Mouse (Mus musculus) naive thymus-derived CD4-positive, alpha-beta T cell, adult 2 months (primary cell): ENCODE results near the gene Uchl5.

Experiments
- DNase-seq: peaks from one replicate; pipeline ENCODE4 v3.0.0-alpha.2; 2011; ENCODE audit warnings: low read depth

The Uchl5 gene

DNA sequence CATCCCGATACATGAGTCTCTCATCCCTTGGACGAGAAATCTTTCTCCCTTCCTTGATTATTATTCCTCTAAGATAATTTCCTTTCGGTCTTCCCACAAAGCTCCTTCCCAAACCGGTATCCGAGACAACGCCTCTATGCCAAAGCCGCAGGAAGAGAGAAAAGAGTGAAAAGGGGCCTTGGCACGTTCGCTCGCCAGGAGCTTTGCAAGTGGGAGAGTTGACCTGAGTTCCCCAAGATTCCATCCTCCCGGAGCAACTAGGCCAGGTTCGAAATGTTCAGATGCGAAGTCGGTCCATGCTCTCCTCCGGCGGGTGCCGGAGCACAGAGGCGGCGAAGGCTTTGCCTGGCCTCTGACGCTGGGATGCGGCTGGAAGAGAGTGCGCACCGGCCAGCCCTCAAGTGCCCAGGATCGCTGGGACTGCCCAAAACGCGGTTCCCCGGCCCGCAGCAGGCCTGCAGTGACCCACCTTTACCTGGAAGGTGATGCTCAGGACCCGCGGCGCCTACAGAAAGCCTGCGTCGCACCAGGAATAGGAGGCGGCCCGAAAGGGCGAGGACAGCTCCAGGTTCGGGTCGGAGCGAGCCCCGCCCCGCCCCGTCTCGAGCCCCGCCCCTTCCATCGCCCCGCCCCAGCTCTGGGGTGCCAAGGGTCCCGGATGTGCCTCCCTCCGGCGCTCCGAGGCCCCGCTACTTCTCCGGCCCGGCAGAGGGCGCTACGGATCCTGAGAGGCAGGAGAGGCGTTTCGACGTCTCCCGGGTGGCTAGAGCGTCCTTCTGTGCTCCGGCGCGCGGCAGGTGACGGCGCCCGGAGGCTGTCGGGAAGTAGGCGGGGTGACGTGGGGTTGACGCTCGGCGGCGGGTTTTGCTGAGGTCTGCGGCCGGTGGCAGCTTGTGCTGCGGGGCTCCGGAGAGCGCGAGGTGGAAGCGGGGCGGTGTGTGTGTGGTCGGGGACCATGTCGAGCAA lies at the start of gene Uchl5, which contains the start of gene Trove2:
TSS of gene Uchl5 (plus strand) at position 827 of the 966 bp plus-strand sequence.
TSS of gene Trove2 (minus strand) at position 623 of the 966 bp plus-strand sequence.
- DNase-seq = peak; percentile 99

DNA sequence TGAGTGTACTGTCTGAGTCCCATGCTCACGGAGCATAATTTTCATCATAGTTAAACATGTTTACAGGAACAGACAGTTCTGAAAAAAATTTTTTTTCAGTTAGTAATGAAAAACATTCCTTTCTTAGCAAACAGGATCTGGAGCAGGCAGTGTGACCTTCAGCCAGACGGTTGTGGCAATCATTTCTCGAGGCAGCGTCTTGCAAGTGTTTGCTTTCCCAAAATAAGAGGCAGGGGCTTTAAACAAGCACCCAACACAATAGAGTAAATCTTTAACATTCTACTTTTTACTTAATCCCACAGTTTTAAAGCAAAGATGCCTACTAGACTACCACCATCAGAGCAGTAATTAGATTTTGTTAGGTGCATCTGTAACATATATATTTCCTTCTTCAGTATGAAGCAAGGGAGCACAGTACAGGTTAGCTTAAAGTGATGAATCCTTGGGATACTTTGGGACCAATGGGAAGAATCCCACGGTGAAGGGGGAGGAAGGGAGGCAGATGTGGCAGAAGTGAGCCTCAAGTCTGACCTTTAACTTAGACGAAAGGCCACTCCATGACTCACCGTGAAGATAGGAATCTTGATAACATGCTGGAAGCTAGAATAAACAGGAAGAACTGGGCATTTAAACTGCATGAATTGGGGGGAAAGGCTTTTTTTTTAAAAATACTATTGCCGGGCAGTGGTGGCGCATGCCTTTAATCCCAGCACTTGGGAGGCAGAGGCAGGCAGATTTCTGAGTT lies 49.2 kb upstream of the Uchl5 start:
- no peak for DNase-seq

DNA sequence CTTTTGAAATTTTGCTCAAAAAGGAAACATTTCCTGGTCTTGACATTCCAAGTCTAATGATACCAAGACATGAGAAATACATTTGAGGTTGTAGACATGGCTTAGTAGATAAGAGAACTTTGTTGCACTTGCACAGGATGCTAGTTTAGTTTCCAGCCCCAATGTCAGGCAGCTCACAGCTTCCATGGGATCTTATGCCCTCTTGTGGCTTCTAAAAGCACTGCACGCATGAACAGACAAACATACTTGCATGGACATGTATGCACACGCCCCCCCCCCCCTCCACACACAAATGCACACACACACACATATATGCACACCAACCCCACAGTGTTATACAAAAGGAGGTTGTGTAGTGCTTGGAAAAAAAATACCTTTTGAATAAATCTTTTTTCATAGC lies 46.2 kb upstream of the Uchl5 start:
- peak; percentile 53 for DNase-seq

DNA sequence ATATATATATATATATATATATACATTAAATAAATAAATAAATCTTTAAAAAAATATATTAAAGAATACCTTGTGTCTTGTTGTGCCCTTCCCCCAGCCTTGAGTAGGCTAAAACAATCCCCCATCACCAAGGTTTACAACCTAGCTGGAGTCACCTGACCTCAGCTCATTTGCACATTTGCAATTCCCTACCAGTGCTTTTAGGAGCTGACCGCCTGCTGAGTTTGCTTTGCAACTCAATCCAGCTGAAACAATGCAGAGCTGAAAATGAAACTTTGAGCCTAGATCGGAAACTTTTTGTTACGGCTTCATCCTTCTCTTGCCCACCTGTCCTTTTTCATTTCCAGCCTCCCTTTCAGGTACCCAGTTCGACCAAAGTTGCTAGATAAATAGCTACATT lies 45.4 kb upstream of the Uchl5 start:
- DNase-seq = no peak

DNA sequence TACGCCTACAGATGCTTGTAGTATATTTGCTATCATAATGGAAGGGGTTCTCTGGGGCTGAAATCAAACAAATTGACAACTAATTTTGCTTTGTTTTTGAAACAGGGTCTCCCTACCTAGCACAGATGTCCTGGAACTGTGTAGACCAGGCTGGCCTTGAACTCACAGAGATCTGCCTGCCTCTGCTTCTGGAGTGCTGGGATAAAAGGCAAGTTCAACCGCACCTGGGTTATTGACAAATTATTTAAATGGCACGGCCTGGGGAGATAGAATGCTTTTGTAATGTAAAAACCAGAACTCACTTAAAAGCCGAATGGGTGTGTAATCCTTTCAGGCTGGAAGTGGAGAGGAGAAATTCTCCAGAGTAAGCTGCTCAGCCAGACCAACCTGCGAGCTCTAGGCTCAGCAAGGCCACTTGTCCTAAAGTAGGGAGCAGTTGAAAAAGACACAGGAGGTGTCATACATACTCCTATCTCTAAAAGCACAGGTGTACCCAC lies 43.1 kb upstream of the Uchl5 start:
- DNase-seq = no peak

DNA sequence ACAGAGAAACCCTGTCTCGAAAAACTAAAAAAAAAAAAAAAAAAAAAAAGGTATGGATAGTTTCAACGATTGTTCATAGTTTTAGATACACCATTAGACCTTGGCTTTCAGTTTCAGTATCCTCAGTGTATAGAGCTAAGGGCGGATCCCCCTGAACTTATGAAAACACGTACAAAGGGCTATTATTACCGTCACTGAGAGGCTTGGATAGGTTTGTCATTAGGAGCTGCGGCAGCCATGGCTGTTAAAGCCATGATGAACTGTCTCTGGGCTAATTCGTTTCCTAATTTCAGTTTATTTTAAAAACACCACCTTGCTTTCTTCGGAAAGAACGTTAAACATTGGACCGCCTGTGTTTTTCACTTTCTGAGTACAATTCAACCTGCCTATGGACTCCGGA lies 38.3 kb upstream of the Uchl5 start:
- DNase-seq = peak; percentile 62

DNA sequence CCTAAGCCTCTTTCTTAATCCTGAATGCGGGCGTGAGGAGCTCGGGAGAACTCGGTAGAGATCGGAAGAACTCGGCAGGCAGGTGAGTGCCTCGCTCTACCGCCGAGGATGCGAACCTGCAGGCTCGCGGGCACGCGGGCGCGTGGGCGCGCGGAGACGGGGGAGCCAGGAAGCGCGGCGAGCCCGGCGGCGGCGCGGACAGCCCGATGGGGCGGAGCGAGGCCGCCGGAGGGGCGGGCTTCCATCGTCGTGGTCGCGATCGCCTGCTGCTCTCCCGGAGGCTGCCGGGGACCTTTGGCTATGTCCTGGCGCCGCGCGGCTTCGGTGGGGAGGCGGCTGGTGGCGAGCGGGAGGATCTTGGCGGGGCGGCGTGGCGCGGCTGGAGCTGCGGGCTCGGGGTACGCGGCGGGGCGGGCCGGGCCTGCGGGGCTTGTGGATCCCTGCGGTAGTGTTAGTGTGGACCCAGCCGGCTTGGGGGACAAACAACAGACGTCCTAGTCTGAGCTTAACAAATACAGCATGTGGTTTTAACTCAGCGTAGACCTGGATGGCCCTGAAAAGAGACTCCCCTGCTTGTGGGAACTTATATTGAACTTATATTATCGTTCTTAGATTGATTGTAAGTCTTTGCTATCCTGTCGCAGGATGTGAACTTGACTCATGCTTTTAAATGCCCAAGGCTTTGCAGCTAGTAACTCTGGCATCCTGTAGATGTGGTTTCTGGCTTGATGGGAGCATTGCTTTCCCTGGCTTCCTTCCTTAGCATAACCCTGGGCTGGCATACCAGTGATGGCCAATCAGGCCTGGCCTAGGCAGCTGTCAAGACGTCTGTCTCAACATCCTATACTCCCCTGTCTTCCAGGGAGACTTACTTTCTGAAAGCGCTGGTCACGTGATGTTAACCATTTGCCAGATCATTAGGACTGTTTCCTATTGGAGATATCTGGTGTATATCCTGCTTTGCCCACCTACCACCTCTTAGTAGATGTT lies 37.4 kb upstream of the Uchl5 start:
- DNase-seq = peak; percentile 92

DNA sequence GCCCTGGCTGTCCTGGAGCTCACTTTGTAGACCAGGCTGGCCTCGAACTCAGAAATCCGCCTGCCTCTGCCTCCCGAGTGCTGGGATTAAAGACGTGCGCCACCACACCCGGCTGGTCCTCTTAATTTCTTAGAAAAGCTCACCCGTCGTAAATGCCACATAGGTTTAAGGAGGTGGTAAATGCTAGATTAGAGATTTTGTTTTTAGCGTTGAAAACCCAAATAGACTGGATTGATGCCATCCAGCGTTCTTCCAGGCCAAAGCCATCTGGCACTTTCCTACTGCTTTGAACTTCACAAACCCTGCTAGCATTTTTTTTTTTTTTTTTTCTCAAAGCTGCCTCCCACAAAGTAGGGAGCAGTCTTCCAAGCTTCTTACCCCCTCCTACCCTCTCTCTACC lies 36.5 kb upstream of the Uchl5 start:
- no peak for DNase-seq

DNA sequence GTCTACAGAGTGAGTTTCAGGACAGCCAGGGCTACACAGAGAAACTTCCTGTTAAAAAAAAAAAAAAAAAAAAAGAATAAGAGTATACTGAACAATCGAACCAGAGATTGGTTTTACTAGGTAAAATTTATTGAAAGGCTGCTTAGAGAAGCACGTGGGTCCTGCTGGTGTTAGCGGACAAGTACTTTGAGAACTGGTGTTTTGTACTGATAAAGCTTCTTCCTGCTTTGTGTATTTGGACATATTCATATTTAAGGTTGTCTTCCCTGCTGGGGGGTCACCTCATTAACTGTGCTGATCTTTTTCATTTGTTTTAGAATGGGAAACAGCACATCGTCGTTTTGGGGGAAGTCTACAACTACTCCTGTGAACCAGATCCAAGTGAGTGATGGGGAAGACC lies 35.7 kb upstream of the Uchl5 start:
- no peak for DNase-seq

DNA sequence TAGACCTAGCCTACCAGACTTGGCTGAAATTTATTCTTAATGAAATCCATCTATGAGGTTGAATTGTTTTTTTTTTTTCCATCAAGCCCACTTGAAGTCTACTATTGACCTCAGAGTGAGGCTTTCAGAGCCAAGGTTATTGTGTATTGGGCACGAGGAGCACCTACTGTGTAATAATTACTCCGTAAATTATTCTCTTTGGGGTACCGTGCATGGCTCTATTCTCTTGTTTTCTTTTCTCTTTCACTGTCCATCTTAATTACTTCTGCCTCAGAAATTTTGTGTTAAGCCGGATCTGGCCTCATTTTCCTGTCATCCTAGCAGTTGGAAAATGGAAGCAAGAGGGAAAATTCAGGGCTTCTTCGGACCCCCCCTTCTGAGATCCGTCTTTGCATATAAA lies 34.9 kb upstream of the Uchl5 start:
- no peak for DNase-seq

DNA sequence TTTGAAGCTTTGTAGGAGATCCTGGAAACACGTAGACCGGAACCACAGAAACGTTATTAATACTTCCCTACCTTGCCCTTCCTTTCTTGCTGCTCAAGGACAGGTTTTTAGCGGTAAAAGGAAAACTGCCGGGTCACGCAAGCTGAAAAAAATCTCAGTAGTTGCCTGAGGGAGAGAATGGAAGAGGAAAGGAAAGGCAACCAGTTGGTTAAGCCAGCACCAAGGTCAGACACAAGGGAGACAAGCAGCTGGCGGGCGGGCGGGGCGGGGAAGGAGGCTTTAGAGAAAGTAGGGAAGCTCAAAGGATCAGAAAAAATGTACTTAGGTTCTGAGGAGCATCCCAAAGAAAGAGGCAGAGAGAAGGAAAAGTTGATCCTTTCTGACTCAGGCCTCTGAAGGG lies 31.2 kb upstream of the Uchl5 start:
- DNase-seq = no peak

DNA sequence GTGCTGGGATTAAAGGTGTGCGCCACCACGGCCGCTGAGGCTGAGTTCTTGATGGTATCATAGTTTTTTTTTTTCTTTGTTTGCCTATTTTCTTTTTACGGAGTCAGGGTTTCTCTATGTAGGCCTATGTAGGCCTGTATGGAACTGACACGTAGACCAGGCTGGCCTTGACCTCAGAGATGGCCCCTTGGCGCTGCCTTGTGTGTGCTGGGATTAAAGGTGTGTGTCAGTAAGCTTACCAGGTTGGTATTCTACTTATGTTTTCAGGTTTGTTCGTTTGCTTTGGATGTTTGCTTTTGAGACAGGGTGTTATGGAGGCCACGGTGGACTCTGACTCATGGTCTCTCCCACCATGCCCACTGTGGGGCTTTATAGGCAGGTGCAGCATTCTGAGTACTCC lies 14.9 kb upstream of the Uchl5 start:
- DNase-seq = no peak

DNA sequence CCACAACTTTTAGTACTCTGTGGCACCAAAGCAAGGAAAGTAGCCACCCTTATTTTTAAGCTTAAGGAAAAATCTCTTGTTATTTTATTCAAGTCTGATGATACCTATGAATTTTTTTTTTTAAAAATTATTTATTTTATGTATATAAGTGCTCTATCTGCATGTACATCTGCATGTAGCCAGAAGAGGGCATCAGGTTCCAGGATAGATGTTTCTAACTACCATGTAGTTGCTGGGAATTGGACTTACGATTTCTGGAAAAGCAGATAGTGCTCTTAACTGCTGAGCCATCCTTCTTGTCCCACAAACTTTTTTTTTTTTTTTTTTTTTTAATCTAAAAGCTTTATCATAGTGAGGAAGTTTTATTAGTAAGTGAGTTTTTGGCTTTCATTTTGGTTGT lies 12.6 kb upstream of the Uchl5 start:
- DNase-seq = no peak

DNA sequence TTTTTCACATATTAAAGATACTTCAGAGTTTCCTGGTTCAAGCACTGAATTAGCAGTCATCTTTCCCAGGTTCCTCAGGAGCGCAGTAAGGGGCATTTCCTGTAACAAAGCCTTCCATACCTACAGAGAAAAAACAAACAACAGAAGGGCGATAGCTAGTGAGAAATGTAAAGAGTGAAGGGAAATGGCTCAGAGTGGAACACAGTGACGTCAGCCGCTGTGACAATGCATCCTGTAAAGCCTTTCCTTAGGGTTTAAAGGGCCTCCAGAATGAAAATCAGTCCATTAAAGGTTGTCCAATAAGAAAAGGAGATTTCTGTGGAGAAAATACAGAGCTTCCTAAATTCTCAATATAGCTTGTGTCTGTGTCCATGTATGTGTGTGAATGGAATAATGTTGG lies 11.3 kb upstream of the Uchl5 start:
- DNase-seq = no peak

DNA sequence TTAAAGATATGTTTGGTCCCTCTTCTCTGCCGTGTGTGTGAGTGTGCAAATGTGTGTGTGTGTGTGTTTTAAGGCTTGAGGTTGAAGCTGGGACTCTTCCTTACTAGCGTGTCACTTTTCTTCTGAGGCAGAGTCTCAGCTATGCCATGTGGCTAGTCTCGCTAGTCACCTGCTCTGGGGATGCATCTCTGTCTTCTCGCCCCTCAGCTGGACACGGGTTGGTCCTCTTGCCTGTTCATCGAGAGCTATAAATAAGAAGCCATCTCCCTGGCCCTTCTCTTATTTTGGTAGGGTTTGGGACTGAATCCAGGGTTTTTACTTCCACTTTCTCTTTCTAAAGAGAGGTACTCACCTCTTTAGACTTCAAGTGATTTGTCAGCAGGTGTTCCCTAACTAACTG lies 10.8 kb upstream of the Uchl5 start:
- no peak for DNase-seq

DNA sequence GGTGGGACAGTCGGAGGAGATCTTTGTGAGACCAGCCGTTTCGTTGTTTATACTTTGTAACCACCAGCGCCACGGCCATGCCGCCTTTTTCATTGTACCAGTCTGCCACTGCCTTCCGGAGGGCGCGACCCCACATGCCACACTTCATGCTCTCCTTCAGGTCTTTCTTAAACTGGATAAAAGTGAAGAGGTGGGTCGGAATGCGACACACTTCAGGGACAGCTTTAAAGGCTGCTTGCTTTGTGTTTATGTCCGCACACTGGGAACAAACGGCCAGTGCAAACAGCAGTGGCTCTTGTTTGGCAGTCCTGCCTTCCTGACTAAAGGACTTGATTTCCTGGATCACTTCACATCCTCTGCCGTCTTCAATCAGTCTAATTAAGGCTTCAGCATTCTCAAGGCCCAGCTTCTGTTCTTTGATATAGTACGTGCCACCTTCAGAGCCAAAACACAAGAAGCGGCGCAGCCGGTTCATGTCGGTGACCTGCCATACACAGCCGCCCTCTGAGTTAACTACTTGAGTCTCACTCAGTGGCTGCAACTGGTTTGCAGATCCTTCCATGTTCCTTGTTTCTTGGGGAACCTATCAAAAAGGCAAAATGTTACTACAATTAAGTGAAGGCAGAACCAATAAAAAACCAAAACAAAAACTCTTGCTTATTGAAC lies 6.5 kb upstream of the Uchl5 start:
- DNase-seq = no peak

DNA sequence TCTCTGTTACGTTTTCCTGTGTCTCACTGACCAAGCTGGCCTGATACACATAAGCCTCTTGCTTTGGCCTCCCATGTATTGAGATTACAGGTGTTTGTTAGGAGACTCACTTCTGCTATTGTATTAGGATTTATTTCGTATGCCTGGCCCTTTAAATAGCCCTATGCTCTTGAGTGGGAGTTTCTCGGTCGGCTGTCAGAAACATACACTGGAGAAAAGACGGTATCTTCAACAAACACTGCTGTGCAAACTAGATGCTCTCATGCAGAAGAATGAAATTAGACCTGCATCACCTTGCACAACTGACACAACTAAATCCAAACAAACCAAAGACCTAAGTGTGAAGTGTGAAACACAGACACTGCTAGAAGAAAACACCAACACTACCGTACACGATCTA lies 4.0 kb upstream of the Uchl5 start:
- DNase-seq = no peak

DNA sequence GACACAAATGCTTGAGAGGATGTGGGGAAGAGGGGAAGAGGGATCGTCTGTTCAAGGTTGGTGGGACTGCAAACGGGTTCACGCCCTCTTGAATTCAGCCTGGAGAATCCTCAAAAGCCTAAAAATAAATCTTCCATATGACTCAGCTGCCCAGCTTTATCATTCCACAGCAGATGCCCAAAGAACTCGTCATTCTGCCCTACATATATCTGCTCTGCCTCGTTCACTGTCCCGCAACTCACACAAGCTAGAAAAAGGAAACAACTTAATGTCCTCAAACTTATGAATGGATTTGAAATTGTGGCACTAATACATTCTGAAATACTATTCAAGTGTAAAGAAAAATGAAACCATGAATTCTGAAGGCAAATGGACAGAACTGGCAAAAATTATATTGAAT lies 3.2 kb upstream of the Uchl5 start:
- DNase-seq = no peak

DNA sequence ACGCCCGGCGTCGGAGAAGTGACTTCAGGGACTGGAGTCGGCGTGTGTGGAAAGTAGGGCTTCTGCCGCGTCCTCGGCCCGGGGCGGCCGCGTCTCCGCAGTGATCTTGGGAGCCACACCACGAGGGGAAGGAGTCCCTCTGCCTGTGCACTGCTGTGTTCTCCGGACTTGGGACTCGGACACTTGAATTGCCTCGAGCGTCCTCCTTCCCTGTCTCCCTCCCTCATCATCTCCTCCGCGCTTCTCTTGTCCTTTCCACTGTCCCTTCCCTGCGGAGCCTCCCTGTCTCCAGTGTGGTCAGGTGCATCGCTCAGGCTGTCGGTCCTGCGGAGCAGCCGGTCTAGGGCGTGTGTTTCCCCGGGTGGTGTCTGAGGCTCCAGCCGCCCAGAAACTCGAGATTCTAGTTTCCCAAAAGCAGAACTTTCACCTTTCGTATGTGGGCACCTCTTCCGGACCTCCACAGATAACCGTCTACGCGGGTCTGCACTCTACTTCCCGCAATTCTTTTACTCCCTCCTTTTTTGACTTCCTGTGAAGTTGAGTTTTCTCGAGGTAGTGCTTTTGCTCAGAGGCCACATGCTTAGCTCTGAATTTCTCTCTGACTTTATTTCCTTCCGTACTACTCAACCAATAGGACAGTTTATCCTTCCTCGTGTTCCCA lies 616 bp downstream of the Uchl5 start:
- DNase-seq = no peak

DNA sequence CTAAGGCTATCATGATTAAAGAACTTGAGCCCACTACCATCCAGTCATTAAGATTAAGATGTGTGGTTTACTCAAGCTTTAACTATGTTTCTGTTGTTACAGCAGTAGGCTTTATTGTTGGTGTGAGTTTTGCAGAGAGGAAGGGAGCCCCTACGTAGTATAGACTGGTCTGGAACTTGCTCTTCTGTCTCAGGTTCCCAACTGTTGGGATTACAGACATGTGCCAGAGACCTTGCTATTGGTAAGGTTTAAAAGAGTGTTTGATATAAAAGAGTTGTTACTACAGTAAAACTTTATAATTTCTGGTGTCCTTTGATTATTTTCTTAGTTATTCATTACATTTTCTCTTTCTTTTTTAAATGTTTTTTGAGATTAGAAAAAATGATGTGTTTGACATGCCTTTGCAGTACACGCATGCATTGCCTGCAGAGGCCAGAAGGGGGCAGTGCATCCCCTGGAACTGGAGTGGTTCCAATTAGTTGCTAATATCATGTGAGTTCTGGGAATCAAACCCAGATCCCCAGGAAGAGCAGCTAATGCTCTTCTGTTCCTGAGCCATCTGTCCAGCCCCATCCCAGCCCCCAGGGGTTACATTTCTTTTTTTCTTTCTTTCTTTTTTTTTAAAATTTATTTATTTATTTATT lies 11.6 kb downstream of the Uchl5 start:
- peak; percentile 74 for DNase-seq
